Mouse (Mus musculus): ENCODE data around the gene Csad. TPM values are rescaled to one million over a fixed set of nuclear protein-coding genes. Genes with fewer than 3 reads are reported as not detected.

Csad gene
- polyA plus RNA-seq, 1 experiment from 2014 or later = 50.9 TPM

DNA sequence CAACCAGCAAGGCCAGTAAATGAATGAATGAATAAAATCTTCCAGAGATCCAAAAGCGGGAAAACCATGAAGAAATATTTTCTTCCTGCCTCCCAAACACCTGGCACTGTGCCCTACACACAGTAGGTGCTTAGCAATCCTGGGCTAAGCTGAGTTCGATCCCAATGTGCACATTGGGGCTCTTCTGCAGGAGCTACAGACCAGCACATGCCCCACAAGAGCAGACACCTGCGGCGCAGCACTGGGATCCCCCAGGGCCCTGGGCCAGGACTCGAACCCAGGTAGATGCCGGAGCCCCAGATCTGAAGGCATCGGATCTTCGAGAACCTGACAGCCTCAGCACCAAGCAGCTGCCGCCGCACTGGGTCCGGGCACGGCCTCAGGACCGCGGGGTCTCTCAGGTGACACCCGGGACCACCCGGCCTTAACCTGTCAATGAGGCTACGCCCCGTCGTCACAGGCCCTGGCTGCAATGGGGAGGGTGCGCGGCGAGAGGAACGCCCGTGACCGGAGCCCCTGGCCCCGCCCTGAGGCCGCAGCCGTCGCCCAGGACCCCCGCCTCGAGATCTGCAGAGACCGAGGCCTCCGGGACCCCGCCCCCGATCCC is 68.9 kb downstream of the Csad start:
- Histone ChIP-seq H3K27me3 (ENCODE audit: control insufficient read depth, insufficient read depth, low read length) (no peaks in the 10 kb centered on the region), H3K36me3 (ENCODE audit: control insufficient read depth, insufficient read depth, low read length) (peaks cover 11% of the 10 kb centered on the region), H3K9me3 (replicated peaks; ENCODE audit: control insufficient read depth, low read length) (no peaks in the 10 kb centered on the region), H3K4me2 (ENCODE audit: low read depth, low read length) (peak overlapping the region; percentile 74), H3K4me3 (replicated peaks; ENCODE audit: low read length) (peak overlapping the region; percentile 59), H3K9ac (ENCODE audit: low read length) (peak overlapping the region; percentile 76), H3K27ac (ENCODE audit: low read length) (peak overlapping the region; percentile 43), H3K4me1 (ENCODE audit: control insufficient read depth, insufficient read depth, low read length) (peaks cover 14% of the 10 kb centered on the region; the same call in 1 of the 2 replicates)
- 2% methylated on average over 35 of the region's 35 CpGs for WGBS
- ATAC-seq (ENCODE audit: insufficient read depth, low FRiP score) = peak; percentile 65

DNA sequence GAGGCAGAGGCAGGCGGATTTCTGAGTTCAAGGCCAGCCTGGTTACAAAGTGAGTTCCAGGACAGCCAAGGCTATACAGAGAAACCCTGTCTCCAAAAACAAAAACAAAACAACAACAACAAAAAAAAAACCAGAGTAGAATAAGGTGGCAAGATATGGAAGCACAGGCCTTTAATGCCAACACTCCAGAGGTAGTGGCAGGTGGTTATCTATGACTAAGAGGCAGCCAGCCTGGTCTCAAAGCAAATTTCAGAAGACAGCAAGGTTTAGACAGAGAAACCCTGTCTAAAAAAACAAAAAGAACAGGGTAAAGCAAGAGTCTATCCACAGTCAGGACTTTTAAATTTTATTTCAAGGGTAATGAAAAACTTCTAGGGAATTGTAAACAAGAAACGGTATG is 69.8 kb downstream of the Csad start:
- Histone ChIP-seq H3K9me3 (replicated peaks; ENCODE audit: control insufficient read depth, low read length) (no peaks in the 10 kb centered on the region), H3K27me3 (ENCODE audit: control insufficient read depth, insufficient read depth, low read length) (no peaks in the 10 kb centered on the region), H3K4me3 (replicated peaks; ENCODE audit: low read length) (no peak overlapping the region), H3K4me1 (ENCODE audit: control insufficient read depth, insufficient read depth, low read length) (peaks cover 14% of the 10 kb centered on the region; the same call in 1 of the 2 replicates), H3K36me3 (ENCODE audit: control insufficient read depth, insufficient read depth, low read length) (peaks cover 11% of the 10 kb centered on the region), H3K4me2 (ENCODE audit: low read depth, low read length) (peak overlapping the region; percentile 74; the same call in 1 of the 2 replicates), H3K9ac (ENCODE audit: low read length) (peak overlapping the region; percentile 76; the same call in 1 of the 2 replicates), H3K27ac (ENCODE audit: low read length) (no peak overlapping the region)
- 69% methylated on average over 2 of the region's 2 CpGs for WGBS
- no peak for ATAC-seq (ENCODE audit: insufficient read depth, low FRiP score)

DNA sequence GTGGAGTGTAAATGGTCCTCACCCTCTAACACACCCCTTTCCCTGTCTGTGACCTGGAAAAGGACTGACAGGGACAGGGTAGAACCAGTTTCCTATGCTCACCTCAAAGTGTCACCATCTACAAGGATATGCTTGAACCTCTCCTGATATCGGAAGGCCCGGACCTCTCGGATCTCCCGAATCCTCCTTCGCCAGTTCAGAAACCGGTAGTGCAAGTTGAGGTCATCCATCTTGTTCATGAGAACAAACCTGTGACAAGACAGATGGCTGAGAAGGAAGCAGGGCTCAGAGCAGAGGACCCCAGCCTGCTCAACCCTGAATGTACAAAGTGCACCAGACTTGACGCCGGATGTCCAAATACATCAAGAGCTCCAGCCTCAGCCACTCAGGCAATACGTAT is 71.2 kb downstream of the Csad start:
- no peak for ATAC-seq (ENCODE audit: insufficient read depth, low FRiP score)
- 73% methylated on average over 9 of the region's 9 CpGs for WGBS
- H3K27ac ChIP-seq (ENCODE audit: low read length) = peak overlapping the region; percentile 28

More for the DNA sequence above, 71.2 kb downstream of the Csad start:
- no peaks in the 10 kb centered on the region for H3K27me3 ChIP-seq (ENCODE audit: control insufficient read depth, insufficient read depth, low read length)
- H3K9ac ChIP-seq (ENCODE audit: low read length) = no peak overlapping the region
- no peak overlapping the region for H3K4me2 ChIP-seq (ENCODE audit: low read depth, low read length)
- peaks cover 14% of the 10 kb centered on the region; the same call in 1 of the 2 replicates for H3K4me1 ChIP-seq (ENCODE audit: control insufficient read depth, insufficient read depth, low read length)
- H3K4me3 ChIP-seq (replicated peaks; ENCODE audit: low read length) = no peak overlapping the region
- H3K36me3 ChIP-seq (ENCODE audit: control insufficient read depth, insufficient read depth, low read length) = peaks cover 14% of the 10 kb centered on the region
- H3K9me3 ChIP-seq (replicated peaks; ENCODE audit: control insufficient read depth, low read length) = no peaks in the 10 kb centered on the region

Other genes starting within 250 kb of the Csad start
- 1,152 and 1,422 TPM in 2 replicates for gene Krt8, start 200.2 kb downstream of the Csad start, polyA plus RNA-seq (2015; fragmentation: Nextera tagmentation; extraction: Ambion mirVana)
- gene Krt18, start 176.5 kb downstream of the Csad start, polyA plus RNA-seq (2015; fragmentation: Nextera tagmentation; extraction: Ambion mirVana) = 550 and 609 TPM in 2 replicates
- 108 and 122 TPM in 2 replicates for gene Eif4b, start 131.0 kb downstream of the Csad start, polyA plus RNA-seq (2015; fragmentation: Nextera tagmentation; extraction: Ambion mirVana)
- gene Tns2, start 104.3 kb downstream of the Csad start, polyA plus RNA-seq (2015; fragmentation: Nextera tagmentation; extraction: Ambion mirVana) = 41.2 and 43.0 TPM in 2 replicates
- 29.2 and 35.0 TPM in 2 replicates for gene Spryd3, start 68.5 kb downstream of the Csad start, polyA plus RNA-seq (2015; fragmentation: Nextera tagmentation; extraction: Ambion mirVana)
- 18.5 and 21.2 TPM in 2 replicates for gene Igfbp6, start 60.4 kb downstream of the Csad start, polyA plus RNA-seq (2015; fragmentation: Nextera tagmentation; extraction: Ambion mirVana)
- gene Soat2, start 54.2 kb downstream of the Csad start, polyA plus RNA-seq (2015; fragmentation: Nextera tagmentation; extraction: Ambion mirVana) = 5.4 and 6.2 TPM in 2 replicates
- gene Zfp740, start 1.5 kb downstream of the Csad start, polyA plus RNA-seq (2015; fragmentation: Nextera tagmentation; extraction: Ambion mirVana) = 46.0 and 49.6 TPM in 2 replicates
- gene Itgb7, start 27.2 kb upstream of the Csad start, polyA plus RNA-seq (2015; fragmentation: Nextera tagmentation; extraction: Ambion mirVana) = 5.6 and 6.3 TPM in 2 replicates
- 41.2 and 48.6 TPM in 2 replicates for gene Rarg, start 52.8 kb upstream of the Csad start, polyA plus RNA-seq (2015; fragmentation: Nextera tagmentation; extraction: Ambion mirVana)
- gene Gm9918, start 65.8 kb upstream of the Csad start, polyA plus RNA-seq (2015; fragmentation: Nextera tagmentation; extraction: Ambion mirVana) = 0.16 and 0.28 TPM in 2 replicates
- gene Mfsd5, start 74.7 kb upstream of the Csad start, polyA plus RNA-seq (2015; fragmentation: Nextera tagmentation; extraction: Ambion mirVana) = 71.5 and 83.5 TPM in 2 replicates
- 17.9 and 21.9 TPM in 2 replicates for gene Espl1, start 91.5 kb upstream of the Csad start, polyA plus RNA-seq (2015; fragmentation: Nextera tagmentation; extraction: Ambion mirVana)
- gene Pfdn5, start 121.4 kb upstream of the Csad start, polyA plus RNA-seq (2015; fragmentation: Nextera tagmentation; extraction: Ambion mirVana) = 305 and 321 TPM in 2 replicates
- gene Myg1, start 127.0 kb upstream of the Csad start, polyA plus RNA-seq (2015; fragmentation: Nextera tagmentation; extraction: Ambion mirVana) = 80.7 and 81.8 TPM in 2 replicates
- 55.4 and 57.0 TPM in 2 replicates for gene Aaas, start 146.0 kb upstream of the Csad start, polyA plus RNA-seq (2015; fragmentation: Nextera tagmentation; extraction: Ambion mirVana)
- 1.3 TPM in 2 replicates for gene Sp7, start 162.5 kb upstream of the Csad start, polyA plus RNA-seq (2015; fragmentation: Nextera tagmentation; extraction: Ambion mirVana)
- 9.5 and 10.3 TPM in 2 replicates for gene Sp1, start 201.4 kb upstream of the Csad start, polyA plus RNA-seq (2015; fragmentation: Nextera tagmentation; extraction: Ambion mirVana)
- gene Amhr2, start 240.6 kb upstream of the Csad start, polyA plus RNA-seq (2015; fragmentation: Nextera tagmentation; extraction: Ambion mirVana) = 0.68 and 2.5 TPM in 2 replicates

Data from stomach, embryonic 16.5 days (tissue).